In the genomic region with DNA sequence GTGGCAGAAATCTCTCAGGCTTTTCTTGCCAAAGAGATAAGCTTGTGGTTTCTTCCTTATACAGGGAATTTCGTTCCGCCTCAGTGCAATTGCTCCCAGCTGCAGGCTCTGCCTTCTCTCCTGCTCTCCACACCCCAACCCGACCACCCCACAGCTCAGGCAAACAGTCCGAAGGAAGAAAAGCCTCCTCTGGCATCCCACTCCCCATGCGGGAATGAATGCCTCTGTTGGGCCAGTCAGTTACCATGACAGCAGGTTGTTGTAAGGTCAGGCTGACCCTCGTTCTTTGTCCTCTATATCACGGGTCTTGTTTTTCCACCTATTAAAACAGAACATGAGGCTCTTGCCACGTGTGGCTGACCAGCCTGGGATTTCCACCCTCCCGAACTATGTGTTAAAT, we compare ENCODE assay signal across 10 mouse cellular contexts. TPM values are rescaled to one million over a fixed set of nuclear protein-coding genes. Genes with fewer than 3 reads are reported as not detected.
DNase-seq lines count a peak whose midpoint lies in the region; ATAC-seq lines count a peak whose summit lies in the region.
"Had no signal": no experiment of that assay in that cellular context is flagged by ENCODE, and none has a peak within 500 bp of the region (broad histone marks: within the 10 kb centered on the region; RNA-seq: fewer than 3 reads in every experiment).

No protein-coding gene starts in this region.

- intact Hi-C loops in gastrocnemius, postnatal 36 days (cut with DNase I) = no loop called here

- no peak overlapping the region for H3K9ac ChIP-seq in heart, embryonic 16.5 days (ENCODE audit: low read length)
- no peak overlapping the region for H3K9ac ChIP-seq in embryonic facial prominence, embryonic 11.5 days (replicated peaks; ENCODE audit: low read length)
- H3K9ac ChIP-seq in kidney, embryonic 16.5 days (replicated peaks; ENCODE audit: low read length) = 0 out of 2 replicates have a peak overlapping the region, but pooled peaks have one; percentile 15
- H3K9ac ChIP-seq: lung, embryonic 15.5 days had no signal

- no peak overlapping the region for H3K4me3 ChIP-seq in heart, embryonic 16.5 days (ENCODE audit: low read length)
- no peak overlapping the region for H3K4me3 ChIP-seq in embryonic facial prominence, embryonic 11.5 days (ENCODE audit: low read depth, low read length)
- no peak overlapping the region for H3K4me3 ChIP-seq in kidney, embryonic 16.5 days (ENCODE audit: low read length)
- H3K4me3 ChIP-seq: lung, embryonic 15.5 days had no signal

- no peaks in the 10 kb centered on the region for H3K27me3 ChIP-seq in heart, embryonic 16.5 days (ENCODE audit: control insufficient read depth, insufficient read depth, low read length)
- H3K27me3 ChIP-seq in embryonic facial prominence, embryonic 11.5 days (ENCODE audit: control insufficient read depth, insufficient read depth, low read length) = no peaks in the 10 kb centered on the region
- H3K27me3 ChIP-seq in kidney, embryonic 16.5 days (ENCODE audit: insufficient read depth, low read length) = no peaks in the 10 kb centered on the region
- H3K27me3 ChIP-seq: lung, embryonic 15.5 days had no signal

- no peak for DNase-seq in heart, adult 11 months
- DNase-seq in embryonic facial prominence, embryonic 11.5 days (ENCODE audit: low spot score) = peak; percentile 20
- DNase-seq in ovary, postnatal 14 days (ENCODE audit: low spot score) = peak; percentile 49
- no peak for DNase-seq in frontal cortex, postnatal 36 days (ENCODE audit: low spot score in 2 of 2)
- no peak for DNase-seq in adrenal gland, postnatal 10 days
- no peak for DNase-seq in gastrocnemius, postnatal 36 days

- H3K9me3 ChIP-seq in heart, embryonic 16.5 days (replicated peaks; ENCODE audit: control insufficient read depth, low read length) = no peaks in the 10 kb centered on the region
- no peaks in the 10 kb centered on the region for H3K9me3 ChIP-seq in embryonic facial prominence, embryonic 11.5 days (replicated peaks; ENCODE audit: control insufficient read depth, low read length)
- no peaks in the 10 kb centered on the region for H3K9me3 ChIP-seq in kidney, embryonic 16.5 days (ENCODE audit: low read length)
- H3K9me3 ChIP-seq: lung, embryonic 15.5 days had no signal

- H3K4me2 ChIP-seq in heart, embryonic 16.5 days (ENCODE audit: low read depth, low read length) = no peak overlapping the region
- no peak overlapping the region for H3K4me2 ChIP-seq in embryonic facial prominence, embryonic 11.5 days (ENCODE audit: low read depth, low read length)
- 0 out of 2 replicates have a peak overlapping the region, but pooled peaks have one; percentile 4 for H3K4me2 ChIP-seq in kidney, embryonic 16.5 days (replicated peaks; ENCODE audit: low read depth, low read length)
- H3K4me2 ChIP-seq: lung, embryonic 15.5 days had no signal

- no peak for ATAC-seq in heart, embryonic 16.5 days (replicated peaks; ENCODE audit: extremely low read depth, insufficient read depth, low FRiP score)
- ATAC-seq in embryonic facial prominence, embryonic 11.5 days (replicated peaks; ENCODE audit: insufficient number of reproducible peaks, low FRiP score, low TSS enrichment, low read depth) = 0 out of 2 replicates have a peak, but pooled peaks have one; percentile 41
- ATAC-seq in kidney, embryonic 16.5 days (ENCODE audit: low FRiP score, low TSS enrichment) = peak; percentile 70

- peaks cover 20% of the 10 kb centered on the region for H3K4me1 ChIP-seq in heart, embryonic 16.5 days (ENCODE audit: control insufficient read depth, insufficient read depth, low read length)
- no peaks in the 10 kb centered on the region for H3K4me1 ChIP-seq in embryonic facial prominence, embryonic 11.5 days (ENCODE audit: control insufficient read depth, insufficient read depth, low read length)
- H3K4me1 ChIP-seq in kidney, embryonic 16.5 days (ENCODE audit: insufficient read depth, low read length) = peaks cover 22% of the 10 kb centered on the region

- H3K27ac ChIP-seq in heart, embryonic 16.5 days (ENCODE audit: low read length) = peak overlapping the region; percentile 20; the same call in 1 of the 2 replicates
- no peak overlapping the region for H3K27ac ChIP-seq in embryonic facial prominence, embryonic 11.5 days (replicated peaks; ENCODE audit: low read depth, low read length)
- peak overlapping the region; percentile 7; the same call in 1 of the 2 replicates for H3K27ac ChIP-seq in kidney, embryonic 16.5 days (ENCODE audit: low read length)

- no peaks in the 10 kb centered on the region for H3K36me3 ChIP-seq in heart, embryonic 16.5 days (ENCODE audit: control insufficient read depth, insufficient read depth)
- H3K36me3 ChIP-seq in embryonic facial prominence, embryonic 11.5 days (replicated peaks; ENCODE audit: control insufficient read depth, insufficient read depth, low read depth, low read length) = no peaks in the 10 kb centered on the region
- H3K36me3 ChIP-seq in kidney, embryonic 16.5 days (ENCODE audit: insufficient read depth, low read length) = no peaks in the 10 kb centered on the region
- H3K36me3 ChIP-seq: lung, embryonic 15.5 days had no signal

- 29% methylated on average over 9 of the region's 9 CpGs for WGBS in heart, embryonic 16.5 days
- 21% methylated on average over 9 of the region's 9 CpGs for WGBS in embryonic facial prominence, embryonic 11.5 days
- 20% methylated on average over 9 of the region's 9 CpGs for WGBS in kidney, embryonic 16.5 days

RNA-seq across cellular contexts. Expression of a gene that starts 30.5 kb away (rescaled TPM):
- 0.07 TPM in 1 of 2 replicates, not detected in the other for polyA plus RNA-seq in heart, embryonic 16.5 days (2015; fragmentation: Nextera tagmentation; extraction: Ambion mirVana)
- not detected in 2 replicates for polyA plus RNA-seq in embryonic facial prominence, embryonic 11.5 days (2014; fragmentation: Nextera tagmentation; extraction: Ambion mirVana)
- 1.1 and 1.2 TPM in 2 replicates for polyA plus RNA-seq in kidney, embryonic 16.5 days (2015; fragmentation: Nextera tagmentation; extraction: Ambion mirVana)
- not detected for total RNA-seq in adrenal gland, postnatal 10 days (2021)
- total RNA-seq in gastrocnemius, postnatal 36 days (2021) = not detected
- polyA plus RNA-seq: heart, postnatal 0 days had no signal

Comparison
In these comparisons a context has a peak if more than half of its experiments do, and no peak if none do; other contexts are left out.
1. DNase-seq: peak in embryonic facial prominence, embryonic 11.5 days (single experiment) and ovary, postnatal 14 days (single experiment); none in heart, adult 11 months (single experiment), frontal cortex, postnatal 36 days (0 of 2), adrenal gland, postnatal 10 days (single experiment) and gastrocnemius, postnatal 36 days (0 of 2).